Mouse (Mus musculus) left cerebral cortex, postnatal 36 days (tissue): ENCODE results near the gene Igf1. TPM values are rescaled to one million over a fixed set of nuclear protein-coding genes. Genes with fewer than 3 reads are reported as not detected.
A peak's percentile ranks its signal among the peaks of the same experiment; 100 is the strongest.

Experiments
- DNase-seq, 2 experiments: peaks; one replicate each; pipeline ENCODE4 v3.0.0; 2021 to 2022; ENCODE audit warnings: low spot score in 2 of 2, mixed read lengths in 1 of 2
- intact Hi-C: fragments of 180-260 bp; cut with DNase I; formaldehyde crosslinking; loops from one replicate; pipeline ENCODE4 v1.15.1; 2025
- total RNA-seq, 2 experiments: library from RNA; stranded (reverse); gene quantifications; 2 replicates each; pipeline ENCODE4 v1.2.3; 2021

The Igf1 gene
- total RNA-seq, 2 experiments from 2014 or later, result 8.1 to 8.8 TPM

- intact Hi-C loops, result loop anchor here (10.0 kb wide), 1 partner anchor 256 kb away; no protein-coding TSS in a partner anchor
- DNase-seq, result no peak
Measured at GRCm38 (mm10) chr10:87858939-87859338, 874 bp downstream of the Igf1 start.

- intact Hi-C loops, result loop anchor here (10.0 kb wide), 1 partner anchor 255 kb away; no protein-coding TSS in a partner anchor
- no peak for DNase-seq
Measured at GRCm38 (mm10) chr10:87859453-87859852, 1.4 kb downstream of the Igf1 start.

GRCm38 (mm10) chr10:87860181-87861103 is 2.4 kb downstream of the Igf1 start:
- DNase-seq, result peak in 1 of 2 experiments; percentile 11
- intact Hi-C loops, result no loop called here

- intact Hi-C loops, result no loop called here
- DNase-seq, result no peak
Measured at GRCm38 (mm10) chr10:87861104-87861455, 3.0 kb downstream of the Igf1 start.

- DNase-seq, result no peak
- intact Hi-C loops, result no loop called here
Measured at GRCm38 (mm10) chr10:87862899-87863298, 4.8 kb downstream of the Igf1 start.

GRCm38 (mm10) chr10:87863326-87863725 is 5.3 kb downstream of the Igf1 start:
- intact Hi-C loops, result no loop called here
- DNase-seq, result no peak

- intact Hi-C loops, result no loop called here
- no peak for DNase-seq
Measured at GRCm38 (mm10) chr10:87865712-87866111, 7.6 kb downstream of the Igf1 start.

GRCm38 (mm10) chr10:87866448-87866847 is 8.4 kb downstream of the Igf1 start:
- no peak for DNase-seq
- intact Hi-C loops, result no loop called here

GRCm38 (mm10) chr10:87867217-87867616 is 9.2 kb downstream of the Igf1 start:
- no peak for DNase-seq
- intact Hi-C loops, result no loop called here

GRCm38 (mm10) chr10:87867631-87868030 is 9.6 kb downstream of the Igf1 start:
- intact Hi-C loops, result no loop called here
- DNase-seq, result no peak

GRCm38 (mm10) chr10:87868349-87869053 is 10.4 kb downstream of the Igf1 start:
- DNase-seq, result no peak
- intact Hi-C loops, result no loop called here

- DNase-seq, result no peak
- intact Hi-C loops, result no loop called here
Measured at GRCm38 (mm10) chr10:87869151-87869550, 11.1 kb downstream of the Igf1 start.

GRCm38 (mm10) chr10:87869691-87870090 is 11.6 kb downstream of the Igf1 start:
- no peak for DNase-seq
- intact Hi-C loops, result no loop called here

GRCm38 (mm10) chr10:87871863-87872647 is 14.0 kb downstream of the Igf1 start:
- no peak for DNase-seq
- intact Hi-C loops, result no loop called here

GRCm38 (mm10) chr10:87872854-87873253 is 14.8 kb downstream of the Igf1 start:
- intact Hi-C loops, result no loop called here
- no peak for DNase-seq

GRCm38 (mm10) chr10:87873516-87873915 is 15.5 kb downstream of the Igf1 start:
- intact Hi-C loops, result no loop called here
- no peak for DNase-seq

GRCm38 (mm10) chr10:87880071-87880785 is 22.2 kb downstream of the Igf1 start:
- DNase-seq, result no peak
- intact Hi-C loops, result no loop called here

- intact Hi-C loops, result no loop called here
- no peak for DNase-seq
Measured at GRCm38 (mm10) chr10:87885326-87886040, 27.4 kb downstream of the Igf1 start.

- intact Hi-C loops, result no loop called here
- DNase-seq, result no peak
Measured at GRCm38 (mm10) chr10:87889850-87890249, 31.8 kb downstream of the Igf1 start.
